Mouse (Mus musculus): ENCODE data around the gene Abhd16b.
"Not testable (repeated sequence)": the region's sequence is repeated elsewhere in the genome, so short reads cannot be mapped to it uniquely, and the experiment has no call there.

The Abhd16b gene

DNA sequence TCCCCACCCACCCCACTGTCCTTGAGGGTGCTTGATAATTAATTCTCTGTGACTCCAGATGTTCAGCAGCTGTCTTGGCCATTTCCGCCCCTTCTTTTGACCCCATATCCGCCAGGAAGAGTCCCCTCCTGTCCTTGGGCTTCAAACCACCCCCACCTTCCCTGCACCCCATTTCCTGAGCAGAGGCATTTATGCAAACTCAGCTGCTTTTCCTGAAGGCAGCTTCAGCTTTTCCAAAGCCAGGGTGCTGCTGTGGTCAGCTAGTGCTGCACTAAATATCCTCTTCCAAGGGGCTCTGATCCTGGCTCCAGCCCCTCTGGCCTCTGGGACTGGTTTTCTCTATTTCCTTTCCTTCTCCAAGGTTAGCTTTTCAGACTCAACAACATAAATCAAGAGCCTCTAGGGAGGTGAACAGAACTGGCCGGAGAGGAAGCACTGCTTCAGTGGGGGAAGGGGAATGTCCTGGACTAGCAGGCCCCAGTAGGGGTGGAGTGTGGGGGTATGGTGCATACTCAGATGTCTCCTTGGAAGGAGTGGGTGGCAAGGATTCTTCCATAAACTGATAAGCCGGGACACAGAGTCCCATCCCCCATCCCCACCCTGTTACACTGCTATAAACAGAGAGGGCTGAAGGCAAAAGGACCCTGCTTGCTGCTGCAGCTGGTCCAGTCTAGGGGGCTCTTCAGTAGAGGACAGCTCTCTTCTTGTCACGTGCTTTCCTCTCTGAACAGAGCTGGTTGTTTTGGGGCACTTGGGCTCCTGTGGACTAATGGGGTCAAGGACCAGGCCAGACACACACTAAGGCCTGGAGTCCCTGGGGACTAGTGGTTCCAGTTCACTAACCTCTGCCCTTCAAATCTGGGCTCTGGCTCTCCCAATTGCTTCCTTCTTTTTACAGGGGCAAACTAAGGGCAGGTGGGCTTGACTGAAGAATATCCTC, 5.4 kb upstream of the Abhd16b start:
- no peak for DNase-seq

DNA sequence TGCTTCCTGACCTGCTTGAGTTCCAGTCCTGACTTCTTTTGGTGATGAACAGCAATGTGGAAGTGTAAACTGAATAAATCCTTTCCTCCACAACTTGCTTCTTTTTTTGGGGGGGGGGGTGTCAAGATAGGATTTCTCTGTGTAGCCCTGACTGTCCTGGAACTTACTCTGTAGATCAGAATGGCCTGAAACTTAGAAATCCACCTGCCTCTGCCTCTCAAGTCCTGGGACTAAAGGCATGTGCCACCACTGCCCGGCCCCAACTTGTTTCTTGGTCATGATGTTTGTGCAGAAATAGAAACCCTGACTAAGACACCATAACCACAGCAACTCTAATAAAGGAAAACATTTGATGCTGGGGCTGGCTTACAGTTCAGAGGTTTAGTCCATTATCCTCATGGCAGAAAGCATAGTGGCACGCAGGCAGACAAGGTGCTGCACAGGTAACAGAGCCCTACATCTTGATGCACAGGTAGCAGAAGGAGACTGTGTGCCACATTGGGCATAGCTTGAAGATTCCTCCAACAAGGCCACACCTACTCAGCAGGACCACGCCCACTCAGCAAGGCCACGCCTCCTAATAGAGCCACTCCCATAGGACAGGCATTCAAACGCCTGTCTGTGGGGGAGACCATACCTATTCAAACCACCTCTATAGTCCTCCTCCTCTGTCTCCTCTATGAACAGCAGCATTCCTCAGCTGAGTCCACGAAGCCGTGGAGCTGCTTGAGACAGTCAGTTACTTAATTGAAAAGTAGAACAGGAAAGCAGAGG, 1.4 kb upstream of the Abhd16b start:
- DNase-seq = no peak

DNA sequence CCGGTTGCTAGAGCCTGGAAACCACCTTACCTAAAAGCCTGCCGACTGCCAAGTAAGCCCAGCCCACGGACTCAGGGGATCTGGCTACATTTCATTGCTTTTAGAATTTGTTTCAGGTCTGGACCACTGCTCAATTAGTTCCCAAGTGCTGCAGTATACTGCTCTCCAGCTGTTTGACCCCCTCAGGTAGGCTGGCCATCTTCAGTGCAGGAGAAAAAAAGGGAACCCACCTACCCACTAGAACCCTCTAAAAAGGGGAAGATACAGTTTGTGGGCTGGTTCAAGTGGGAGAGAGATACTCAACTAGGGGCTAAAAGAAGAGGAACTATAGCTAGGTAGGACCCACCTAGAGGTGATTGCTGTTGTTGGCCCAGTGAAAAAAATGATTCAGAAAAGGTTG, 800 bp upstream of the Abhd16b start:
- DNase-seq = no peak

DNA sequence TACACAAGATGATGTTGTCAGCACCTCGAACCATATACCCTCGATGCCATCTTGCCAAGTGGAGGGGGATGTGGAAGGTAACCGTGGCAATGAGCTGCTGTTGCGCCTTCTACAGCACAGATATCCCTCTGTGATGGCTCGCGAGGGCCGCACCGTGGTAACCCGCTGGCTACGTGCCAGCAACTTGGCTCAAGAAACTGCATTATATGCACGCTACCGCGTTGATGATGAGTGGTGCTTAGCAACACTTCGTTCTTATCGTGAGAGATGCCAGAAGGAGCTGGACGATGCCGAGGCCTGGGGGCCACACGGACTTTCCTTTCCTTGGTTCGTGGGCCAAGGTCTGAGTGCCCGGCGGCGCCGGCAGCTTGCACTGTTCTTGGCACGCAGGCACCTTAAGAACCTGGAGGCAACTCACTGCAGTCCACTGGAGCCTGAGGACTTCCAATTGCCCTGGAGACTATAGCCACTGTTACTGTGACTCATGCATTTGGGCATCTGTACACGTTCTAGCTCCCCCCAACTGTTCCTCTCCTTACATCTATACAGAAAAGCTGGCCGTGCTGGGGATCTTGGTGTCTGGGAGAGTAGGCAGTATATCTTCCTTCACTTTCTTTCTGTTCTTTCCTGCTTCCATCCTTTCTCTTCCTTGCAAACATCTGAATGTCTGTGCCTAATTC, 1.4 kb downstream of the Abhd16b start:
- DNase-seq = no peak

DNA sequence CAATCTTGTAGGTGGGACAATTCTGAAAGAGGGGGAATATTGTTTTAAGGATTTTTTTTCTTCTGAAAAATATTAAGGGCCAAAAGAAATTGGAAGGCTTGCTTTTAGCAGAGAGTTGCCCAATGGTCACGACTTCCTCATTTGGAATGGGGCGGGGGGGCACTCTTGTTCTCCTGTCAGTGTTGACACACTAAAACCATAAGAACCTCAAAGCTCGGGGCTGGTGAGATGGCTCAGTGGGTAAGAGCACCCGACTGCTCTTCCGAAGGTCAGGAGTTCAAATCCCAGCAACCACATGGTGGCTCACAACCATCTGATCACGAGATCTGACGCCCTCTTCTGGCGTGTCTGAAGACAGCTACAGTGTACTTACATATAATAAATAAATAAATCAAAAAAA, 2.8 kb downstream of the Abhd16b start:
- not testable (repeated sequence) for DNase-seq

GRCm38 (mm10) chr2:181496281-181496680, 3.3 kb downstream of the Abhd16b start:
- DNase-seq = peak; percentile 63

- DNase-seq = peak; percentile 94
Measured at GRCm38 (mm10) chr2:181496831-181497547, 4.0 kb downstream of the Abhd16b start, which contains the start of gene Tpd52l2. Gene Tpd52l2 (plus strand): TSS chr2:181497142.

DNA sequence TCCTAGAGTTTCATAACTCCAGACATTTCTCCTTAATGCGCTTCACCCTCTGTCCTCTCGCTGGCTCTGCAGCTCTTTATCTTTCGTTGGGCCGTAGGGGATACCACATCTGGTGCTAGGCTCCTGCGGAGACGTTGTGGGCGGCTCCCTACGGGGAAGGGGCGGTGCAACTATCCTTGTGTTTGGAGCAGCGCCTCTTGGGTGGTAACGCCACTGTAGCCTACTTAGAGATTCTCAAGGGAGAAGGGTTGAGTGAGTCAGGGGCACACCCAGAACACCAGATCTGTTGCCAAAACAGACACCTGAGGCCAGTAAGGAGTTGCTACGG, 4.5 kb downstream of the Abhd16b start:
- DNase-seq = peak; percentile 48

DNA sequence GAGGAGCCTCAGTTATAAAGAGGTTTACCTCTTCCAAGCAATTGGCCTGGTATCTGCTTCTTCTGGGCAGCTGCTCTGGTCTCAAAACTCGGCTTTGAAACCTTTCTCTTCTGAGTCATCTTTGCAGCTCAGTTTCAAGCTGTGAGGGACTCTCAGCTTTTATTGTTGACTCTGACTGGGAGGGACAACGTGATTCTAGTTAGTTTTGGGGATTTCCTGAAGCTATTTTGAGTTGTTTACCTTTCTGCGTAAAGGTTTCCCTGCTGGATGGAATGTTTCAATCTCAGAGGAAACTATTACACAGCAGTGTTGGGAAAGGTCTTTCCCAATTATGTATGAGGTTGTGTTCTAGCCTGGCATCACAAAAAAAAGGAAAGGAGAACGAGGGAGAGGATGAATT, 5.6 kb downstream of the Abhd16b start:
- DNase-seq = no peak

DNA sequence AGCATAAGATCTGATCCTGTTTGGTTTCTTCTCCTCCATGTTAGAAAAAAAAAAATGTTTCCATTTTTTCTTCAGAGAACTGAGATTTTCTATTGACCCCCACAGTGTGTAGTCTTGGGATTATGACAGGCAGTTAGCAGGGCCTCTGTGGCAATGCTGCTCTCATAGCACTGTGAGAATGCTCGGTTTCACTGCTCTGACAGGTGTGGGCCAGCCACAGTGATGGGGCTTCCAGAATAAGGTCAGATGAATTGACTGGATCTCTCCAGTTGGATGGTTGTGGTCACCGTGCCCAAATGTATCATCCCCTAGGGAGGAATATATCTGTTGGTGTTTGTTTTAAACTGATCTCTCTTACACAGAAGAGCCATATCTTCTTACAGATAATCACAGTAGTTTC, 16.2 kb downstream of the Abhd16b start:
- no peak for DNase-seq

GRCm38 (mm10) chr2:181511231-181511630, 18.2 kb downstream of the Abhd16b start:
- no peak for DNase-seq

DNA sequence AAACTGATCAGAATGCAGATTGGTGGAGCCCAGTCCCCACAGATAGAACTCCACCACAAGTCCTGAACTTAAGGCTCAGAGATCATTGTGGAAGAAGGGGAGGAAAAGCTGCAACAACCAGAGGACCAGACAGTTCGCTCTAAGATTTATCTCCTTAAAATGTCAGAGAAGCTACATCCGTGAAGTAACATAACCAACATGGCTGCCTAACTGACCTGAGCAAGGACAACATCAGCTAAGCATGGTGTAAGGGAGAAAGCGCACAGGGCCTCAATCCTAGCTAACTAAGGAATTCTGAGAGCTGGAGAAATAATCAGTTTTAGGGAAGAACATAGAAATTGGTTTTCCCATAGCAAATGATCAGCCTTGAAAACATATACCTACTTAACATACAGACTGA, 26.2 kb downstream of the Abhd16b start:
- no peak for DNase-seq

- peak; percentile 98 for DNase-seq
Measured at GRCm38 (mm10) chr2:181520118-181520935, 27.3 kb downstream of the Abhd16b start, which contains the start of gene Dnajc5. Gene Dnajc5 (plus strand): TSS chr2:181520485.

DNA sequence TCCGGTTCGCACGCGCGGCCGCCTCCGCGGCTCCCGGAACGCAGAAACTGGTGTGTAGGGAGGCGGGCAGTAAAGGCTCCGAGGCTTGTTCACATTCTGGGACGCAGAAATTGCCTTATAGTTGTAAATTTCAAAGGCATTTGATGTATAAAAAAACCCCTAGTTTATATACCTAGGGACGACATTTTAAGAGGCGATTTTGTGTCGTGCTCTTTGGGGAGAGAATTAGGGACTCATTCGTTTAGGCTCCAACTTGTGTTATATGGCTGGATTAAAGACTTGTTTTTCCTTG, 27.9 kb downstream of the Abhd16b start:
- no peak for DNase-seq

DNA sequence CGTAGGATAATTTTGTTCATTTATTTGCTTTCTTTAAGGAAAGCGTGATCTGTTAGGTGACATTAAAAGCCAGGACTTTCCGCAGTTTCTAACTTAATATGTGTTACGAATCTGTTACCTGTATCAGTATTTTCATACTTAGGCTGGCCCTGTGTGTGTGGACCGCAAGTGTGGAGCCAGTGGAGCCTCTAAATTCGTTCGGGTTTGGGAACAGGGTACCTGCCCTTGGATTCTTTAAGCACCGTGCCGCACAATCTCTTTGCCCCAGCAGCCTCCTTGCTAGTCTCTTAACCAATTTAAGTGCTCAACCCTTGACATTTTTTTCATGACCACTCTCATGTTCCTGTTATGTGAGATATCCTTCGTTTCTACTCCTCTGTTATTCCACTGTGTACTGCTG, 28.5 kb downstream of the Abhd16b start:
- DNase-seq = no peak

- DNase-seq = no peak
Measured at GRCm38 (mm10) chr2:181522811-181523210, 29.8 kb downstream of the Abhd16b start.

DNA sequence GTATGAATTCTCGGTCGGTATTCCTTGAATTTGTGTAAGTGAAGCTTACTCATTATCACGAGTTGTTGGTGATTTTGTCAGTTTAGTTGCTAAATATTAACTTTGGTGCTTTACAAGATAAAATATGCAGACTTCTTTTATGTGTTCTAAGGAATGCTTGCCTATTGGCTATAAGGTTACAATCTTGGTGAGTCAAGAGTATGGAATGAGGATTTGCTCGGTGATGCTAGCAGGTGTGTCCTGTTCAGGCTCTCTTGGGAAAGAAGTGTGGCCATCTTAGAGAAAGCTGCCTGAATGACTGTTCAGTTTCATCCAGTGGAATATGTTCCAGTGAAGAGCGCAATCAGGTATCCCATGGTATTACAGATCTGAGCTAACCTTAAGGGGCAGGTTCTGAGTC, 32.5 kb downstream of the Abhd16b start:
- no peak for DNase-seq

GRCm38 (mm10) chr2:181529076-181529475, 36.1 kb downstream of the Abhd16b start:
- no peak for DNase-seq

- no peak for DNase-seq
Measured at GRCm38 (mm10) chr2:181532589-181532988, 39.6 kb downstream of the Abhd16b start.

DNA sequence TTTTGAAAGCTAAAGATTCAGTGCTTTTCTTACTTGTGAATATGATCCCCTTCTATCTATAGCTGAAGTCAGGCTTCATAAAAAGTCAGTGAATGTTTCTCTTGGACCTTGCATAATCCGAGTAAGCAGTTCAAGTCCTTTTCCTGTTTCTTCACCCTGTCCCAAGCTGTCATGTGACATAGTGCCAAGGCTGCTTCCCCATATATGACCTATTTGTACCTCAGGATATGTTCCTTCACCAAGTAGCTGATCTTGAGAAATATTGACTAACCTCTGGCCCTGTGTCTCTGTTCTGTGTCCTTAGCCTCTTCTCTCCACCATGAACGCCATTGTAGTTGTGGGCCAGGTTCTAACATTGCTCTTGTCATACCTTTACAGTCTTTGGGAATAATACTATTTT, 43.4 kb downstream of the Abhd16b start:
- no peak for DNase-seq

GRCm38 (mm10) chr2:181537444-181538047, 44.5 kb downstream of the Abhd16b start:
- DNase-seq = peak; percentile 84
